Mouse (Mus musculus): ENCODE data around the gene Mgat2.

DNA sequence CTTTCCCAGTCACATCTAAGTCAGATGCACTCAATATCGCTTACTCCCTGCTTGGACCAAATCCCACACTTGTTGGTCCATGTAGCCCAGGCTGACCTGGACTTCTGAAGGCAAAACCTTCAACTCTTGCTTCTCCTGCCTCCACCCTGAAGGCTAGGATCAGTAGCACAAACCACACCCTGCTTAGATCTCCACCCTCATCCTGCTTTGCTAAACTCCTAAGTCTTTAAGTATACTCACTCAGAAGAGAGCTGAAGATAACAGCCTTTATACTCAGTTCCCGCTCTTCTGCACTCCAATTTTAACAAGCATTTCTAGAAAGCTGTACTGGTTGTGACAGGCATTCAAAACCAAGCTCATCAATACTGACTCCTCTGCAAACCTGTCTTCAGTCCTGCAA, 26.9 kb upstream of the Mgat2 start:
- TF ChIP-seq CTCF (IDR thresholded peaks at IDR 0.05; ENCODE audit: low read depth) (no peak), EP300 (optimal IDR thresholded peaks at IDR 0.05) (no peak)
